Mouse (Mus musculus): Measurements from ENCODE around the gene Hnf4a. TPM values are rescaled to one million over a fixed set of nuclear protein-coding genes. Genes with fewer than 3 reads are reported as not detected.

The Hnf4a gene
- total RNA-seq, 2 experiments from 2014 or later, result not detected

DNA sequence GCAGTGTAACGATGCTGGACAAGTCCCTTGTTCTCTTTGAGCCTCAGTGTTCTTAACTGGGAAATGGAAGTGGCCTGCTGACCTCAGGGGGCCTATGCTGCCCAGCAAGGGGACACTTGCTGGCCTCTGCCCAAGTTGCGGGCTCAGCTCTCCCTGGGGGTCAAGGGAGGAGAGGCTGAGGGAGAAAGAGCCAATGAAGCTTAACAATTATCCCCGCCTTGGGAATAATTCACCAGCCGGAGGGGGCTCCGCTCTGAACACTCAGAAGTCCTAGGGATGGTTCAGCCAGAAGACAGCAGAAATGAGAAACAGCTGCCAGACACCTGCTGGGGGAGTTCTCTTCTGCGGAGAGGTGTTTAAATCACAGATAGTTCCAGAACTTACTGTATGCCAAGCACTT lies 43.2 kb downstream of the Hnf4a start:
- no peak for DNase-seq

- no peak for DNase-seq
Measured at GRCm38 (mm10) chr2:163552518-163552929, 45.9 kb downstream of the Hnf4a start.

GRCm38 (mm10) chr2:163554425-163554982 lies 47.9 kb downstream of the Hnf4a start:
- no peak for DNase-seq

GRCm38 (mm10) chr2:163554996-163555395 lies 48.4 kb downstream of the Hnf4a start:
- no peak for DNase-seq

DNA sequence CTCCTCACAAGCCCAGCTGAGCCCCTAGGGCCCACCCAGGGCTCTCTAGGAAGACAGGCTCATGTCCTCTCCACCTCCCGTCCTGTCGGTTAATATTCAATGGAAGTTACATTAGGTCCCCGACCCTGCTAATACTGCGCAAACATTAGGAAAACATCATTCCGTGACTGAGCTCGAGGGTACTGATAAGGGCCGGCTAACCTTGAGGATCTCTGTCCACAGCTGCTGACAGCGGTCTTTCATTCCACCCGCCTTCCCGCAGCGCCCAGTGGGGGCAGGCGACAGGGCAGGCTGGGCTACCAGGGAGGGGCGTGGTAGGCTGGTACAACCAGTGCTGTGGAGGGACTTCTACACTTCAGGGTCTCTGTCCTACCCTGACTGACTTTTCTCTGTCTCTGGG lies 48.8 kb downstream of the Hnf4a start:
- DNase-seq, result no peak

DNA sequence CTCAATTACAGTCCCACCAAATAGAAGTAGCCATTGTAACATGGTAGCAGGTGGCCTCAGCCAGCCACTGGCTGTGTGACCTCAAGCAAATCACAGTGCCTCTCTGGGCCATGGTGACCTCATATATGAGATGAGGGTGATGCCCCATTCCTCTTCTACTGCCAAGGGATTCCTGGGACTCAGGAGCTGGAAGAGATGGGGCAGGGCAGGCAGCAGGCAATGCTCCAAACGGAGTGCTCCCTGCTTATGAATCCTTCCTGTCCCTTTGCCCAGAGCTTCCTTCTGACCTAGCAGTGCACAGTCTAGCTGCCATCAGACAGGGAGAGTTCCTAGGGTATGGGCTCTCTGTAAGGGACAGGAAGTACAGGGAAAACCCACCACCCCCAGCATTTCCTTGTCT lies 51.9 kb downstream of the Hnf4a start:
- no peak for DNase-seq

DNA sequence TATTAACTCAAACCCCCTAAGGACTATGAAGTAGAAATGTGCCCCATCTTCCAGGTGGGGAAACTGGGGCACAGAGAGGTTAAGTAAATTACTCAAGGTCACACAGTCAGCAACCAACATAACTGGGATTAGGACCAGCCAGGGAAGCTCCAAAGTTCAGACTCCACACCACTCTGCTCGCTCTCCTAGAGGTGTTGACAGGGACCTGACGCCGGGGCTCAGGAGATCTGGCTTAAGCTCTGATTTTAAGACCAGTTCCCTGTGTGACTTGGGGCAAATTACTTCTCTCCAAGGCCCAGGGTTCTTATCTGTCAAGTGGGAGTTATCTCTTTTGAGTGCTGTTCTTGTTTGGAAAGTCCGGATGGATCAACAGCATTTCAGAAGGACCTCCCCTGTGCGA lies 52.6 kb downstream of the Hnf4a start:
- DNase-seq, result no peak

DNA sequence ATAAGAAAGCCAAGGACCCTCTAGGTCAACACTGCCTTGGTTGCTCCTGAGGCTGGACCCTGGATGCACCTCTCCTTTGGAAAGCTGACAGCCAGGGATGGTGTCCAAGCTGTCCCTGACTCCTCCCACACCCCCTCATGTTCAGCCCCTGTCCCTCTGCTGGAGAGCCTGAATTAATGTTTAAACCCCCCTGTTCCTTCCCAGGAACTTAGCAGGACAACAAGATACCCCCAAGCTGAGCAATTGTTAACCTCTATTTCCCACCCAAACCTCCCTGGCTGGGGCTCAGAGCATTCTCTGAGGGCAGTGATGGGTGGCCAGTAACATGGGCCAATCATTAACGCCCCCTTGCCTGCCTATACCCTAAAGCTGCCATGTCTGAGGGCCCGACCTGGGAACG lies 53.6 kb downstream of the Hnf4a start:
- no peak for DNase-seq

DNA sequence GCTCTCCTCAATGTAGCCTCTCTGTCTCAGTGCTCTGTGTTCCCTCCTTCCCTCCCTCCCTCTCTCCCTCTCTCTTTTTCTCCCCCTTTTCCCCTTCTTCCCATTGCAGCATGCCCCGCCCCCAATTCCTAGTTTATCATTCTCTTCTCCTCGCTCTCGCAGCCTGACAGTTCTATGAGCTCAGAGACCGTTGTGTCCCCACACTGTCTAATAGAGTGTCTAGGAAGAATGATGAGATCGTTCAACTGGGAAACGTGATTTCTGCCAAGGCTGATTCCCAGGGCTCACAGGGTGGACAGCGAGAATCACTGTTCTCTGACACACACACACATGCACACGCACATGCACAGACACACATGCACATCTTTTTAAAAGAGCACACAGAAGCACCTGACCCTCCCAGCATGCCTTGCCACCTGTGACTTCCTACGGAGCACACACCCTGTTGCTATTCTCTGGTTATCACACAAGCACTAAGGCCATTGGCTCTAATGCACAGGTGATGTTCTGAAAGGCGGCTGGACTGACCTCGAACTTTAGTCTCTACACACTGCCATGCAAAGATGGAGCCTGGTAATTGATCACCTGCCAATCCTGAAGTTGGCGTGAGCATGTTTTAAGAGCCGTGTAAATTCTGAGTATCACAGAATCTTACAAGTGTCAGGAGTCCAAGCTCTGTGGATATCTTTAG lies 54.8 kb downstream of the Hnf4a start:
- DNase-seq, result no peak

DNA sequence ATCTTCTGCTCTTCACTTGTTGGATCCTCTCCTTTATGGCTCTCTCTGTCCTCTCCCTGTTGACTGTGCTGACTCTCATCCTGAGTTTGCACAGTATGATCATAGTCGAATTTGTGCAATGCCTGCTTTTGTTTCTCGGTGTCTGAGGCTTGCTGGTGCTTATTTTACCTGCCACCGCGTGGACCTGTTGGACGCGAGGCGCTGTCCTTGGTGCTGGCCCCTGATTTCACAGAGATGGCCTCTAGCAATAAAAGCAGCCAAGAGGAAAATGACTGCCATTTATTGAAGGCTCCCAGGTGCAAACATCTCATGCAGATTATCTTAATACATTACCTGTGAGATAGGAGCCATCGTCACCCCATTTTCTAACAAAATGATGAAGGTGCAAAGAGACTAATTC lies 58.0 kb downstream of the Hnf4a start:
- DNase-seq, result no peak

- no peak for DNase-seq
Measured at GRCm38 (mm10) chr2:163574321-163574720, 67.7 kb downstream of the Hnf4a start.

GRCm38 (mm10) chr2:163575248-163575647 lies 68.6 kb downstream of the Hnf4a start:
- peak in 1 of 2 experiments; percentile 26 for DNase-seq

DNA sequence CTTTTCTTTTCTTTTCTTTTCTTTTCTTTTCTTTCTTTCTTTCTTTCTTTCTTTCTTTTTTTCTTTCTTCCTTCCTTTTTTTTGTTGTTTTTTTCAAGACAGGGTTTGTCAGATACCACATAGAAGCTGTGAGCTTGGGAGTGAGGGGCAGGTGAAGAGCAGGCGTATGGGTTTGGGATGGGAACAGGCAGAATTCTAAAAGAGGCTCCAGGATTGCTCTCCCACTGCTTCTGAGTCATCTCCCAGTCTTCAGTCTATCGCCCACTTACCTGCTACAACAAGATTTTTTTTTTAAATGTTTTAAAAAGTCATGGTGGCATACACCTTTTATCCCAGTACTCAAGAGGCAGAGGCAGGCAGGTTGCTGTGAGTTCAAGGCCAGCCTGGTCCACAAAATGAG lies 71.4 kb downstream of the Hnf4a start:
- no peak for DNase-seq

- DNase-seq, result peak in 1 of 2 experiments; percentile 38
Measured at GRCm38 (mm10) chr2:163580069-163580945, 73.7 kb downstream of the Hnf4a start.

GRCm38 (mm10) chr2:163583226-163584087 lies 76.8 kb downstream of the Hnf4a start:
- peak; percentile 34 to 53 for DNase-seq

DNA sequence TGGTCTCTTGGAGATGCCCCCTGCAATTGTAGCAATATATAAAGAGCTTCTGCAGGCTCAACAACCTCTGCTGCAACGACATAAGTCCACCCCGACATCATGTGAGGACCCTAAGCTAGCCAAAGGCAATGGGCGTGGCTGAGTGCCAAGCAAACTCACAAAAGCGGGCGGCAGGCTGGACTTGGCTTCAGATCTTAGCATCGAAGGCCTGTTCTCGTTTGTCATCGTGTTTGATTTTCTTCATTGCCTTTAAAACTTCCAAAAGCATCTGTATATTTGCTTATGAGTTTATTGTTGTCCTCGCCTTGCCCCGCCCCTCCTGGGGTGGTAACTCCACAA lies 77.4 kb downstream of the Hnf4a start:
- no peak for DNase-seq

DNA sequence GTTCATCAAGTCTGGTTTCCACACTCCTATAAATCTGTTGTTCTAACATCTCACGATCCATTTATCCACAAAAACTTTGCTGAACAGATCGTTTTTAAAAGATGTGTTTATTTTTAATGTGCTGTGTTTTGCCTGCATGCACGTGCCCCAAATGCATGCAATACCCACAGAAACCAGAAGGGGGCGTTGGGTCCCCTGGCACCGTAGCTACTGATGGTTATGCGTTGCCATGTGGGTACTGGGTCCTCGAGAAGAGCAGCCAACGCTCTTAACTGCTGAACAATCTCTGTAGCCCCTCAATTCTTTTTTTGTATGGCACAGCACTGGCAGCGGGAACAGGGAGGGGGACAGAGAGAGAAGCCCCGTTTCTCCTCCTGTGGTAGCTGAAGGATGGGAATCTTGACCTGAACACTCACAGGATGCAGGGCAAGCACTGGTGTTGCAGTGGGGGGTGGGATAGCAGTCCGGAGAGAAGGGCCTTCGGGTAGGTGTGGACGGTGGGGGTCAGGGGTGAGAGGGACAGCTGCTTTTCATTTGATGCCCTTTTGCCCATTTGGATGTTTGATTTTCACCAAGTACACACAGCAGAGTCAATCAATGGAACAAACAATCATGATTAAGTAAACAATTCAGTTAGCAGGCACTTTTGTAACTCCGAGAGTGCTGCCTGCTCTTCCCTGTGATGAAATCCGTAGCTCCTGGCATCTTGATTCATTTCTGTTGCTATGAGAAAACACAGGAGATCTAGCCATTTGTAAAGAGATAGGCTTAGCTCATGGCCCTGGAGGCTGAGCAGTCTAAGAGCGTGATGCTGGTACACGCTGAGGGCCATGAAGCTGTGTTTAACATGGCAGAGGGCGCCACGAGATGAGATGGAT lies 80.0 kb downstream of the Hnf4a start:
- DNase-seq, result peak in 1 of 2 experiments; percentile 42

DNA sequence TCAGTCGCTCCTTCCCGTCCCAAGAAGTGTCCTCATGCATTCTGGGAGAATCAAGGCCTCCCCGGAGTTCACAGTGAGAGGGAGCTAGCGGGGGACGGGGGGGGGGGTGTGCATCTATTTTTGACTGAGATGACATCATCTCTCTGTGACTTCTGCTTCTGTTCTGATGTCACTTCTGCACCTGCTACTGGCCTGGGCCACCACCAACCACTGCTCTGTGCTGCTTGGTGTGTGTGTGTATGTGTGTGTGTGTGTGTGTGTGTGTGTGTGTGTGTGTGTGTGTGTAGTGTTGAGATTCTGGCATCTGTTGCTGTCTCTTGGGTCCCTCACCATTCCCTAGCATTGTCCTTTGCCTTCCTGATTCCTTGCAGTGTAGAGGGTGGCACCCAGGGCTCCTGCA lies 80.9 kb downstream of the Hnf4a start:
- DNase-seq, result no peak

DNA sequence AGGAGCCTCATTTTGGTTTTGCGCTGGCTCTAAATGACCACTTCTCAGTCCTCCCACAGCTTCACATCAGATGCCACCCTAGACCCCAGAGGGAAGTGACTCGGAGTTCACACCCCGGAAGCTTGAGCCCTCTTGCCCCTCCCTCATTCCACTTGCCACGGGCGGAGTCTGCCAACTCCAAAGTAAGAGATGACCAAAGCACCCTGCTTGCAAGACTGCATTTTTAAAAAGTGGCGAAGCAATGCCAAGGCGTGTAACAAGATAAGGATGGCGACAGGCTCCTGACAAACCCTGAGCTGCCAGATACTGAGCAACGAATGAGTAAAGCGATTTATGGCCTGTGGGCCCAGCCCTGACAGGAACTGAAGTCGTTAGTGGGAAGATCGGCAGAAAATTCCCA lies 83.6 kb downstream of the Hnf4a start:
- DNase-seq, result peak in 1 of 2 experiments; percentile 35

DNA sequence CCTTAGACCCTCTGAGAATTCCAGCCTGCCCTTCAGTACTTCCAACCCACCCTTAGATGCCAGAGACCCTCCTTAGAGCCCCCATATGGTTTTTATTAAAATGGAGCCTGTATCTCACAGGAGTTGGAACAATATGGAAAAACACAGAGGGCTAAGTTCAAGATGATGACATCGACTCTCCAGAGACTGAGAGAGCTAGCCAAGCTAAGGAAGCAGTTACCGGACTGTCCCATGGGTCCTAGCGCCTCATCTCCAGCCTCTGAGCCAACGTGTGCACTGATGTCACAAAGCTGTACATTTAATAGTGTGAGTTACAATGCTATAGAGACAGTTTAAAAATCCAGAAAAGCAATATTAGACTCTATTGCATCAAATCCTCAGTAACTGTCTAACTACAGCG lies 84.4 kb downstream of the Hnf4a start:
- DNase-seq, result no peak

DNA sequence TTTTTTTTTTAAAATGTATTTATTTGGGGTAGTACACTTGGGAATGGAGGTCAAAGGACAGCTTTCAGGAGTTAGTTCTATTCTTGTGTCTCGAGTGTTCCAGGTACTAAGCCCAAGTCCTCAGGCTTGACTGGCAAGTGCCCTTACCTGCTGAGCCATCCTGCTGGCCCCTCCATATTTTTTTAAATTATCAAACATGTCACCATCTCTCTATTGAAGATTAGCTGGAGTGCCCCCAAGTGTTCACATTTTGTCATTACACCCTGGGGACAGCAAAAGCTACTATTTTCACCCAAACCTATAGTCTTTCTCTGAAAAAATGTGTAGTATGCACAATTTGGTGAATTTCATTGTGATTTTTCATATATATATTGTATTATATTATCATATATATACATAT lies 85.5 kb downstream of the Hnf4a start:
- peak in 1 of 2 experiments; percentile 60 for DNase-seq
